Mouse (Mus musculus): ENCODE measurements around the gene Cpd. TPM values are rescaled to one million over a fixed set of nuclear protein-coding genes. Genes with fewer than 3 reads are reported as not detected.

The Cpd gene
- total RNA-seq (2014; rRNA removed): 34.7 and 41.3 TPM in 2 replicates
- polyA plus RNA-seq (2015; fragmentation: Nextera tagmentation; extraction: Ambion mirVana): 3.9 and 5.7 TPM in 2 replicates

DNA sequence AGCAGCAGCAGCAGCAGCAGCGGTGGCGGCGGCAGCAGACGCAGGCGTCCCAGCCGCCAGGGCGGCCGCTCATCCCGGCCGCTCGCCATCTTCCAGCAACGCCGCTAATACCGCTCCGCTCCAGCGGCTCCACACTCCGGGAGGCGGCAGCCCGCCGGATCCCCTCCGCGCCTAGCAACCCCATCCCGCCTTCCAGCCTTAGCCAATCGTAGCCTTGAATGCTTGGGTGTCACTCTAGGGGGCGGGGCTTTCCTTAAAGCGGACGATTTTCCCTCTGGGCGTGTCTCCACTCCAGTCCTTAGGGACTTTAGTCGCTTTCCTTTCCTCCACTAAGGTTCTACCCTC, at the start of gene Cpd:
Cpd (minus strand) TSS at position 141 of the 345 bp plus-strand sequence.
- H3K4me2 ChIP-seq (ENCODE audit: low read depth, low read length): peak within 1 kb of the TSS; percentile 90
- DNase-seq (ENCODE audit: low spot score): peak; percentile 99
- no peaks in the 10 kb centered on the region for H3K9me3 ChIP-seq (ENCODE audit: low read length)
- H3K9ac ChIP-seq (replicated peaks; ENCODE audit: low read length): peak within 1 kb of the TSS; percentile 87
- under 1% methylated on average over 29 of the region's 29 CpGs for WGBS
- H3K27me3 ChIP-seq (ENCODE audit: insufficient read depth, low read length): no peaks in the 10 kb centered on the region
- H3K4me1 ChIP-seq (ENCODE audit: insufficient read depth, low read length): peaks cover 19% of the 10 kb centered on the region
- TF ChIP-seq CTCF (IDR thresholded peaks at IDR 0.05; ENCODE audit: low read depth): 0 out of 2 replicates have a peak, but pooled peaks have one; percentile 1
- H3K27ac ChIP-seq: peak within 1 kb of the TSS; percentile 93
- peak within 1 kb of the TSS; percentile 88 for H3K4me3 ChIP-seq (ENCODE audit: low read length)
- ATAC-seq: peak; percentile 100
- no peaks in the 10 kb centered on the region for H3K36me3 ChIP-seq (ENCODE audit: insufficient read depth, low read length)

GRCm38 (mm10) chr11:76896360-76896759, 49.5 kb upstream of the Cpd start:
- H3K27me3 ChIP-seq (ENCODE audit: insufficient read depth, low read length): no peaks in the 10 kb centered on the region
- H3K4me2 ChIP-seq (ENCODE audit: low read depth, low read length): no peak overlapping the region
- no peak overlapping the region for H3K9ac ChIP-seq (replicated peaks; ENCODE audit: low read length)
- no peaks in the 10 kb centered on the region for H3K9me3 ChIP-seq (ENCODE audit: low read length)
- no peak for TF ChIP-seq CTCF (IDR thresholded peaks at IDR 0.05; ENCODE audit: low read depth)
- DNase-seq (ENCODE audit: low spot score) (no peak), ATAC-seq (no peak)
- no peak overlapping the region for H3K4me3 ChIP-seq (ENCODE audit: low read length)
- WGBS: 67% methylated on average over 6 of the region's 6 CpGs
- H3K27ac ChIP-seq: no peak overlapping the region
- no peaks in the 10 kb centered on the region for H3K36me3 ChIP-seq (ENCODE audit: insufficient read depth, low read length)
- H3K4me1 ChIP-seq (ENCODE audit: insufficient read depth, low read length): no peaks in the 10 kb centered on the region

DNA sequence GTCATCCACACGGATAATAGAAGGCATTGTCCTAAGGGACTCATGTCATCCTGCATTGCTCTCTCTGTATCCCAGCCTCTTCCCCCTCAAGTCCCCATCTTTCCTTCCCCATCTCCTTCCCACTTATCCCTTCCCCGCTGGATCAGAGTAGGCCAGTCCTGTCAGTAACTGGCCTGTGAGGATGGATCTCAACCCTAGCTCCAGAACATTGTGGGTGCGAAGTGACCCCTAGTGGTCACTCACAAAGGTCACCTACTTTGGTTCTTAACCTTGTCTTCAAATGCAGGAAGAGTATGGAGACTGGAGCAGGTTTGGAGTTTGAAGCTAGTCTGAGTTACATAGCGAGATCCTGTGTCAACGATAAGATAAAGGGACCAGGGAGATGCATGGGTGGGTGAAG, 47.4 kb upstream of the Cpd start:
- no peak overlapping the region for H3K9ac ChIP-seq (replicated peaks; ENCODE audit: low read length)
- no peaks in the 10 kb centered on the region for H3K4me1 ChIP-seq (ENCODE audit: insufficient read depth, low read length)
- no peak overlapping the region for H3K4me2 ChIP-seq (ENCODE audit: low read depth, low read length)
- no peak overlapping the region for H3K4me3 ChIP-seq (ENCODE audit: low read length)
- peak; percentile 86 for TF ChIP-seq CTCF (IDR thresholded peaks at IDR 0.05; ENCODE audit: low read depth)
- H3K27me3 ChIP-seq (ENCODE audit: insufficient read depth, low read length): no peaks in the 10 kb centered on the region
- no peak overlapping the region for H3K27ac ChIP-seq
- no peaks in the 10 kb centered on the region for H3K36me3 ChIP-seq (ENCODE audit: insufficient read depth, low read length)
- no peak for ATAC-seq
- WGBS: 47% methylated on average over 5 of the region's 5 CpGs
- no peaks in the 10 kb centered on the region for H3K9me3 ChIP-seq (ENCODE audit: low read length)
- DNase-seq (ENCODE audit: low spot score): peak; percentile 82

DNA sequence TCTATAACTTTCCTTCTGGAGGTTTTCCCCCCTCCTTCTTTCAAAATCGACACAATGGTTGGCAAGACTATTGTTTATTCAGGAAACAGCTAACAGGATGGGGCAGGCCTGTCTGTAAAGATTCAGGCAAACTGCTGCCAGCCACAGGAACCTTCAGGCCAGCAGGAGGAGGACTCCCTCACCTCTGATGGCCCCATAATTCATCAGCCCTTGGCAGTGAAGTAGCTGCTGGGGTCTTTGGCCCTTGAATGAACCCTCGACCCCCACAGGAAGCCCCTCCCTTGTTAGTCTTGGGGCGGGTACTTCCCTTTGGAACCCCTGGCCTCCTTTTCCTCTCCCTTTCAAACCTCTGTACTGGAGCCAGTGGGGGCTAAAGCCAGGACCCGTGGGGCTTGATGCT, 46.8 kb upstream of the Cpd start:
- Histone ChIP-seq H3K27me3 (ENCODE audit: insufficient read depth, low read length) (no peaks in the 10 kb centered on the region), H3K9ac (replicated peaks; ENCODE audit: low read length) (no peak overlapping the region), H3K4me3 (ENCODE audit: low read length) (no peak overlapping the region), H3K36me3 (ENCODE audit: insufficient read depth, low read length) (no peaks in the 10 kb centered on the region), H3K4me1 (ENCODE audit: insufficient read depth, low read length) (no peaks in the 10 kb centered on the region), H3K9me3 (ENCODE audit: low read length) (no peaks in the 10 kb centered on the region), H3K27ac (no peak overlapping the region), H3K4me2 (ENCODE audit: low read depth, low read length) (no peak overlapping the region)
- ATAC-seq (no peak), DNase-seq (ENCODE audit: low spot score) (no peak)
- 28% methylated on average over 4 of the region's 4 CpGs for WGBS
- TF ChIP-seq CTCF (IDR thresholded peaks at IDR 0.05; ENCODE audit: low read depth): no peak

DNA sequence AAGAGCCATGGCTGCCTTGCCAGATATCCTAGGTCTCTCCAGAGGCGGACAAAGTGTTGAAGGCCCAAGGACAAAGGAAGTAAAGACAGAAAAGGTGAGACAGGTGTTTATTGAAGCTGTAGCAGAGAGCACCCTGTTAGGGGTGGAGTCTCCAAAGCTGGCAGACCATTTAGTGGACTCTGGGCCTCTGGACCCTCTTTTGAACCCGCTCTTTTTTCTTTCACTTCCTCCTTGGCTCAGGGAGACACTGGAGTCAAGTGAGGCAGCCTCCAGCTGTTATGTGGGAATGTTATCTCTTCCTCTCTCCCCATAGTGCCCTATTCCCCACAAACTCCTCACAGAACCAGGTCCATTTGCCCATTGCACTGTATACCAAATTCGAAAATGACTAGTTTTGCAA, 46.2 kb upstream of the Cpd start:
- Histone ChIP-seq H3K27me3 (ENCODE audit: insufficient read depth, low read length) (no peaks in the 10 kb centered on the region), H3K4me1 (ENCODE audit: insufficient read depth, low read length) (no peaks in the 10 kb centered on the region), H3K9ac (replicated peaks; ENCODE audit: low read length) (no peak overlapping the region), H3K4me2 (ENCODE audit: low read depth, low read length) (no peak overlapping the region), H3K4me3 (ENCODE audit: low read length) (no peak overlapping the region), H3K27ac (no peak overlapping the region), H3K36me3 (ENCODE audit: insufficient read depth, low read length) (no peaks in the 10 kb centered on the region), H3K9me3 (ENCODE audit: low read length) (no peaks in the 10 kb centered on the region)
- DNase-seq (ENCODE audit: low spot score) (no peak), ATAC-seq (no peak)
- TF ChIP-seq CTCF (IDR thresholded peaks at IDR 0.05; ENCODE audit: low read depth): no peak
- WGBS: 82% methylated on average over 3 of the region's 3 CpGs

- Histone ChIP-seq H3K9ac (replicated peaks; ENCODE audit: low read length) (no peak overlapping the region), H3K4me1 (ENCODE audit: insufficient read depth, low read length) (no peaks in the 10 kb centered on the region), H3K4me2 (ENCODE audit: low read depth, low read length) (no peak overlapping the region), H3K27ac (no peak overlapping the region), H3K9me3 (ENCODE audit: low read length) (no peaks in the 10 kb centered on the region), H3K36me3 (ENCODE audit: insufficient read depth, low read length) (no peaks in the 10 kb centered on the region), H3K4me3 (ENCODE audit: low read length) (no peak overlapping the region), H3K27me3 (ENCODE audit: insufficient read depth, low read length) (no peaks in the 10 kb centered on the region)
- no peak for ATAC-seq
- no peak for TF ChIP-seq CTCF (IDR thresholded peaks at IDR 0.05; ENCODE audit: low read depth)
- DNase-seq (ENCODE audit: low spot score): no peak
- 91% methylated on average over 4 of the region's 4 CpGs for WGBS
These were observed 45.0 kb upstream of the Cpd start for GRCm38 (mm10) chr11:76891738-76892349.

GRCm38 (mm10) chr11:76891171-76891570, 44.4 kb upstream of the Cpd start:
- Histone ChIP-seq H3K36me3 (ENCODE audit: insufficient read depth, low read length) (no peaks in the 10 kb centered on the region), H3K27me3 (ENCODE audit: insufficient read depth, low read length) (no peaks in the 10 kb centered on the region), H3K4me1 (ENCODE audit: insufficient read depth, low read length) (no peaks in the 10 kb centered on the region), H3K4me2 (ENCODE audit: low read depth, low read length) (no peak overlapping the region), H3K27ac (no peak overlapping the region), H3K9me3 (ENCODE audit: low read length) (no peaks in the 10 kb centered on the region), H3K4me3 (ENCODE audit: low read length) (no peak overlapping the region), H3K9ac (replicated peaks; ENCODE audit: low read length) (no peak overlapping the region)
- ATAC-seq (no peak), DNase-seq (ENCODE audit: low spot score) (no peak)
- TF ChIP-seq CTCF (IDR thresholded peaks at IDR 0.05; ENCODE audit: low read depth): no peak
- 88% methylated on average over 7 of the region's 7 CpGs for WGBS
